Mouse (Mus musculus) hindbrain, embryonic 11.5 days (tissue): ENCODE data around the gene Exosc6. TPM values are rescaled to one million over a fixed set of nuclear protein-coding genes. Genes with fewer than 3 reads are reported as not detected.
"Not testable (repeated sequence)": the region's sequence is repeated elsewhere in the genome, so short reads cannot be mapped to it uniquely, and the experiment has no call there.

Source experiments
- ATAC-seq: fragments of 200-750 bp; cut with Nextera tagmentation; 2 replicates; pipeline ENCODE4 v1.8.0; 2017; ENCODE audit warnings: mild to moderate bottlenecking, moderate TSS enrichment, moderate library complexity; ENCODE audit not compliant: low FRiP score
- DNase-seq: peaks from one replicate; pipeline ENCODE4 v3.0.0-alpha.2; 2015; ENCODE audit warnings: low spot score
- H3K27ac ChIP-seq: fragments of 300-500 bp; sonication (generic); 2 replicates; pipeline ENCODE4 v1.5.1; 2014; ENCODE audit warnings: mild to moderate bottlenecking, low read depth, low read length
- H3K27me3 ChIP-seq: fragments of 300-500 bp; sonication (generic); 2 replicates; pipeline ENCODE4 v1.6.1; 2014; ENCODE audit warnings: mild to moderate bottlenecking, low read length, moderate library complexity, mixed read lengths; ENCODE audit not compliant: control insufficient read depth, insufficient read depth
- H3K36me3 ChIP-seq: fragments of 300-500 bp; sonication (generic); 2 replicates; pipeline ENCODE4 v1.6.1; 2014; ENCODE audit warnings: mild to moderate bottlenecking, low read length, moderate library complexity, mixed read lengths; ENCODE audit not compliant: control insufficient read depth, insufficient read depth
- H3K4me1 ChIP-seq: fragments of 300-500 bp; sonication (generic); replicated peaks from 2 replicates; pipeline ENCODE4 v1.6.1; 2014; ENCODE audit warnings: low read length, mixed read lengths; ENCODE audit not compliant: control insufficient read depth, insufficient read depth
- H3K4me2 ChIP-seq: fragments of 300-500 bp; sonication (generic); replicated peaks from 2 replicates; pipeline ENCODE4 v1.6.1; 2014; ENCODE audit warnings: mild to moderate bottlenecking, low read depth, low read length
- H3K4me3 ChIP-seq: fragments of 300-500 bp; sonication (generic); 2 replicates; pipeline ENCODE4 v1.5.1; 2014; ENCODE audit warnings: low read depth, low read length
- H3K9ac ChIP-seq: fragments of 300-500 bp; sonication (generic); 2 replicates; pipeline ENCODE4 v1.6.1; 2014; ENCODE audit warnings: low read depth, low read length
- H3K9me3 ChIP-seq: fragments of 300-500 bp; sonication (generic); 2 replicates; pipeline ENCODE4 v1.6.1; 2016; ENCODE audit warnings: low read length; ENCODE audit not compliant: control insufficient read depth
- WGBS: fragments of 180-500 bp; shearing (Covaris S2); extraction: QIAGEN DNeasy Blood & Tissue Kit; methylation state at CpG from one replicate; pipeline ENCODE4 v1.1.7; 2014; 5-methylcytosine and 5-hydroxymethylcytosine counted together
- polyA plus RNA-seq: library from polyadenylated mRNA; unstranded; fragments of >200 nt; fragmentation: Nextera tagmentation; extraction: Ambion mirVana; gene quantifications from 2 replicates; pipeline ENCODE4 v1.2.1, GENCODE M21; 2014

Gene Exosc6
- polyA plus RNA-seq, 1 experiment from 2014 or later: 15.0 TPM

- ATAC-seq: no peak
- Histone ChIP-seq H3K9me3 (no peaks in the 10 kb centered on the region), H3K27ac (no peak overlapping the region), H3K4me2 (no peak overlapping the region), H3K27me3 (no peaks in the 10 kb centered on the region), H3K4me3 (no peak overlapping the region), H3K36me3 (no peaks in the 10 kb centered on the region), H3K9ac (no peak overlapping the region), H3K4me1 (no peaks in the 10 kb centered on the region)
- DNase-seq: no peak
- WGBS: 23% methylated on average over 10 of the region's 10 CpGs
Observed at GRCm38 (mm10) chr8:111067439-111067838, 11.3 kb downstream of the Exosc6 start.

- not testable (repeated sequence) for H3K4me2 ChIP-seq, H3K9me3 ChIP-seq, H3K9ac ChIP-seq, H3K36me3 ChIP-seq, H3K27me3 ChIP-seq, H3K4me3 ChIP-seq, DNase-seq, H3K4me1 ChIP-seq, ATAC-seq, H3K27ac ChIP-seq
- WGBS: 95% methylated on average over 9 of the region's 9 CpGs
Observed at GRCm38 (mm10) chr8:111068660-111069059, 12.5 kb downstream of the Exosc6 start.

GRCm38 (mm10) chr8:111075926-111076325 lies 19.8 kb downstream of the Exosc6 start:
- no peak for ATAC-seq
- Histone ChIP-seq H3K4me3 (no peak overlapping the region), H3K9ac (no peak overlapping the region), H3K9me3 (no peaks in the 10 kb centered on the region), H3K27me3 (no peaks in the 10 kb centered on the region), H3K27ac (no peak overlapping the region), H3K36me3 (no peaks in the 10 kb centered on the region), H3K4me2 (no peak overlapping the region), H3K4me1 (peaks cover 4% of the 10 kb centered on the region; the same call in 1 of the 2 replicates)
- 77% methylated on average over 3 of the region's 3 CpGs for WGBS
- DNase-seq: no peak

GRCm38 (mm10) chr8:111079461-111079860 lies 23.3 kb downstream of the Exosc6 start:
- DNase-seq (no peak), ATAC-seq (no peak)
- WGBS: 65% methylated on average over 5 of the region's 5 CpGs
- Histone ChIP-seq H3K9me3 (no peaks in the 10 kb centered on the region), H3K36me3 (no peaks in the 10 kb centered on the region), H3K4me2 (no peak overlapping the region), H3K9ac (no peak overlapping the region), H3K4me1 (peaks cover 4% of the 10 kb centered on the region), H3K27ac (no peak overlapping the region), H3K4me3 (no peak overlapping the region), H3K27me3 (no peaks in the 10 kb centered on the region)

GRCm38 (mm10) chr8:111079861-111080271 lies 23.7 kb downstream of the Exosc6 start:
- Histone ChIP-seq H3K27ac (no peak overlapping the region), H3K9ac (no peak overlapping the region), H3K4me2 (no peak overlapping the region; the same call in 1 of the 2 replicates), H3K9me3 (no peaks in the 10 kb centered on the region), H3K27me3 (no peaks in the 10 kb centered on the region), H3K36me3 (no peaks in the 10 kb centered on the region), H3K4me3 (no peak overlapping the region), H3K4me1 (peaks cover 4% of the 10 kb centered on the region)
- DNase-seq (peak; percentile 30), ATAC-seq (no peak)
- 34% methylated on average over 6 of the region's 6 CpGs for WGBS

- 61% methylated on average over 12 of the region's 12 CpGs for WGBS
- Histone ChIP-seq H3K4me3 (no peak overlapping the region), H3K36me3 (no peaks in the 10 kb centered on the region), H3K9ac (no peak overlapping the region), H3K9me3 (no peaks in the 10 kb centered on the region), H3K27ac (no peak overlapping the region), H3K4me1 (peaks cover 4% of the 10 kb centered on the region), H3K4me2 (no peak overlapping the region), H3K27me3 (no peaks in the 10 kb centered on the region)
- ATAC-seq: no peak; the same call in 1 of the 2 replicates
- DNase-seq: peak; percentile 15
Observed at GRCm38 (mm10) chr8:111081580-111082258, 25.6 kb downstream of the Exosc6 start.

- not testable (repeated sequence) for DNase-seq, H3K4me3 ChIP-seq, H3K27ac ChIP-seq, H3K4me1 ChIP-seq, H3K4me2 ChIP-seq, H3K27me3 ChIP-seq, H3K36me3 ChIP-seq, ATAC-seq, H3K9me3 ChIP-seq, H3K9ac ChIP-seq
- WGBS: 87% methylated on average over 5 of the region's 5 CpGs
Observed at GRCm38 (mm10) chr8:111083936-111084335, 27.8 kb downstream of the Exosc6 start.

- H3K27ac ChIP-seq: no peak overlapping the region
- no peaks in the 10 kb centered on the region for H3K27me3 ChIP-seq
- no peaks in the 10 kb centered on the region for H3K9me3 ChIP-seq
- H3K9ac ChIP-seq: no peak overlapping the region
- H3K4me2 ChIP-seq: no peak overlapping the region
- peak; percentile 85 for DNase-seq
- ATAC-seq: no peak
- no peak overlapping the region for H3K4me3 ChIP-seq
- WGBS: 2% methylated on average over 2 of the region's 2 CpGs
- no peaks in the 10 kb centered on the region for H3K4me1 ChIP-seq
- no peaks in the 10 kb centered on the region for H3K36me3 ChIP-seq
Observed at GRCm38 (mm10) chr8:111090126-111090525, 34.0 kb downstream of the Exosc6 start.

- DNase-seq: no peak
- WGBS: 87% methylated on average over 7 of the region's 7 CpGs
- Histone ChIP-seq H3K27me3 (no peaks in the 10 kb centered on the region), H3K9me3 (no peaks in the 10 kb centered on the region), H3K27ac (no peak overlapping the region), H3K4me2 (no peak overlapping the region), H3K9ac (no peak overlapping the region), H3K36me3 (no peaks in the 10 kb centered on the region), H3K4me3 (no peak overlapping the region), H3K4me1 (no peaks in the 10 kb centered on the region)
- ATAC-seq: no peak
Observed at GRCm38 (mm10) chr8:111091706-111092105, 35.6 kb downstream of the Exosc6 start.
